12 mouse cellular contexts compared by ENCODE assay signal in genomic region chr2:92052188-92052587, GRCm38 (mm10). TPM values are rescaled to one million over a fixed set of nuclear protein-coding genes. Genes with fewer than 3 reads are reported as not detected.
A peak's percentile ranks its signal among the peaks of the same experiment; 100 is the strongest.
DNase-seq lines count a peak whose midpoint lies in the region; ATAC-seq lines count a peak whose summit lies in the region.
"Had no signal": no experiment of that assay in that cellular context is flagged by ENCODE, and none has a peak within 500 bp of the region (broad histone marks: within the 10 kb centered on the region; RNA-seq: fewer than 3 reads in every experiment).

No protein-coding gene starts in this region.

- ATAC-seq in liver, embryonic 11.5 days (replicated peaks; ENCODE audit: low FRiP score): no peak
- ATAC-seq: intestine, embryonic 15.5 days; midbrain, embryonic 13.5 days had no signal

- DNase-seq in cerebellum, postnatal 14 days: peak; percentile 58 to 66
- no peak for DNase-seq in cerebellum, adult 11 months
- DNase-seq in urinary bladder, postnatal 14 days (ENCODE audit: low spot score): peak; percentile 53
- DNase-seq in urinary bladder, postnatal 25 days (ENCODE audit: low spot score): no peak
- peak; percentile 52 to 58 for DNase-seq in layer of hippocampus, postnatal 10 days (ENCODE audit: low spot score in 2 of 2)
- DNase-seq in spleen, postnatal 14 days (ENCODE audit: low spot score in 2 of 2): no peak
- no peak for DNase-seq in liver, embryonic 11.5 days (ENCODE audit: low spot score)
- no peak for DNase-seq in liver
- DNase-seq: liver, embryonic 13.5 days had no signal

- no peak overlapping the region for H3K4me2 ChIP-seq in liver, embryonic 11.5 days
- H3K4me2 ChIP-seq: heart, embryonic 13.5 days; intestine, embryonic 15.5 days; liver, embryonic 13.5 days; midbrain, embryonic 13.5 days had no signal

- no peak overlapping the region for H3K9ac ChIP-seq in liver, embryonic 11.5 days (ENCODE audit: low read depth, low read length)
- H3K9ac ChIP-seq: heart, embryonic 13.5 days; intestine, embryonic 15.5 days; liver, embryonic 13.5 days; midbrain, embryonic 13.5 days had no signal

- peaks cover 27% of the 10 kb centered on the region for H3K27me3 ChIP-seq in liver, embryonic 11.5 days (replicated peaks; ENCODE audit: control insufficient read depth, insufficient read depth, low read length)
- H3K27me3 ChIP-seq: intestine, embryonic 15.5 days had no signal

- H3K27ac ChIP-seq in liver, embryonic 11.5 days (ENCODE audit: low read depth, low read length): no peak overlapping the region
- H3K27ac ChIP-seq: heart, embryonic 13.5 days; intestine, embryonic 15.5 days; liver, embryonic 13.5 days; midbrain, embryonic 13.5 days had no signal

- no peaks in the 10 kb centered on the region for H3K36me3 ChIP-seq in liver, embryonic 11.5 days (ENCODE audit: control insufficient read depth, insufficient read depth, low read length)
- H3K36me3 ChIP-seq: heart, embryonic 13.5 days; intestine, embryonic 15.5 days; liver, embryonic 13.5 days; midbrain, embryonic 13.5 days had no signal

- H3K9me3 ChIP-seq in liver, embryonic 11.5 days (ENCODE audit: control insufficient read depth, low read length): no peaks in the 10 kb centered on the region
- H3K9me3 ChIP-seq: heart, embryonic 13.5 days; intestine, embryonic 15.5 days; midbrain, embryonic 13.5 days had no signal

- no peak overlapping the region for H3K4me3 ChIP-seq in liver, embryonic 11.5 days (ENCODE audit: low read depth, low read length)
- H3K4me3 ChIP-seq: heart, embryonic 13.5 days; intestine, embryonic 15.5 days; liver, embryonic 13.5 days; midbrain, embryonic 13.5 days had no signal

- H3K4me1 ChIP-seq in liver, embryonic 11.5 days (replicated peaks; ENCODE audit: control insufficient read depth, insufficient read depth, low read length): peaks cover 8% of the 10 kb centered on the region; the same call in 1 of the 2 replicates

- WGBS in liver, embryonic 11.5 days: 73% methylated on average over 8 of the region's 8 CpGs

RNA-seq across cellular contexts. Expression of gene Creb3l1, which starts 27.9 kb away (rescaled TPM):
- total RNA-seq in layer of hippocampus, postnatal 10 days (2021): 10 to 100 TPM; 10.4 to 11.6 TPM
- polyA plus RNA-seq in liver, embryonic 11.5 days (2014; fragmentation: Nextera tagmentation; extraction: Ambion mirVana): 5.7 and 6.1 TPM in 2 replicates

RNA-seq across cellular contexts. Expression of gene Phf21a, which starts 40.7 kb away (rescaled TPM):
- total RNA-seq in layer of hippocampus, postnatal 10 days (2021): 10 to 100 TPM; 75.5 to 83.7 TPM
- 12.5 and 12.7 TPM in 2 replicates for polyA plus RNA-seq in liver, embryonic 11.5 days (2014; fragmentation: Nextera tagmentation; extraction: Ambion mirVana)

Comparison
In these comparisons a context has a peak if more than half of its experiments do, and no peak if none do; other contexts are left out.
1. DNase-seq: peak in cerebellum, postnatal 14 days (2 of 2), urinary bladder, postnatal 14 days (single experiment) and layer of hippocampus, postnatal 10 days (2 of 2); none in cerebellum, adult 11 months (single experiment), urinary bladder, postnatal 25 days (single experiment), spleen, postnatal 14 days (0 of 2), liver, embryonic 11.5 days (single experiment) and liver (single experiment).